Mouse (Mus musculus) lung, postnatal 25 days (tissue): ENCODE data around the gene Rgs6.
A peak's percentile ranks its signal among the peaks of the same experiment; 100 is the strongest.

Source experiments
- DNase-seq: peaks from one replicate; pipeline ENCODE4 v3.0.0; 2022; ENCODE audit warnings: low spot score

The Rgs6 gene

GRCm38 (mm10) chr12:82972661-82973060 is 384.6 kb downstream of the Rgs6 start:
- no peak for DNase-seq

GRCm38 (mm10) chr12:82973771-82974170 is 385.7 kb downstream of the Rgs6 start:
- no peak for DNase-seq

GRCm38 (mm10) chr12:82978275-82978674 is 390.2 kb downstream of the Rgs6 start:
- no peak for DNase-seq

GRCm38 (mm10) chr12:82982716-82983115 is 394.6 kb downstream of the Rgs6 start:
- no peak for DNase-seq

GRCm38 (mm10) chr12:82985300-82985699 is 397.2 kb downstream of the Rgs6 start:
- DNase-seq: no peak

GRCm38 (mm10) chr12:82987661-82988060 is 399.6 kb downstream of the Rgs6 start:
- no peak for DNase-seq

- DNase-seq: no peak
These were observed 405.8 kb downstream of the Rgs6 start for GRCm38 (mm10) chr12:82993905-82994304.

- DNase-seq: no peak
These were observed 408.7 kb downstream of the Rgs6 start for GRCm38 (mm10) chr12:82996775-82997174.

- DNase-seq: no peak
These were observed 410.7 kb downstream of the Rgs6 start for GRCm38 (mm10) chr12:82998682-82999332.

GRCm38 (mm10) chr12:82999333-83000032 is 411.4 kb downstream of the Rgs6 start:
- no peak for DNase-seq

- DNase-seq: no peak
These were observed 412.0 kb downstream of the Rgs6 start for GRCm38 (mm10) chr12:83000033-83000570.

- no peak for DNase-seq
These were observed 412.9 kb downstream of the Rgs6 start for GRCm38 (mm10) chr12:83000957-83001356.

- no peak for DNase-seq
These were observed 416.1 kb downstream of the Rgs6 start for GRCm38 (mm10) chr12:83004014-83004682.

- DNase-seq: no peak
These were observed 423.0 kb downstream of the Rgs6 start for GRCm38 (mm10) chr12:83011056-83011565.

- peak; percentile 13 for DNase-seq
These were observed 426.0 kb downstream of the Rgs6 start for GRCm38 (mm10) chr12:83013918-83014691.

- DNase-seq: no peak
These were observed 426.8 kb downstream of the Rgs6 start for GRCm38 (mm10) chr12:83014848-83015247.

GRCm38 (mm10) chr12:83015366-83015765 is 427.3 kb downstream of the Rgs6 start:
- DNase-seq: no peak

- DNase-seq: no peak
These were observed 428.4 kb downstream of the Rgs6 start for GRCm38 (mm10) chr12:83016486-83016885.

GRCm38 (mm10) chr12:83018005-83018404 is 429.9 kb downstream of the Rgs6 start:
- DNase-seq: peak; percentile 79

- no peak for DNase-seq
These were observed 438.9 kb downstream of the Rgs6 start for GRCm38 (mm10) chr12:83026985-83027384.

GRCm38 (mm10) chr12:83033171-83033835 is 445.2 kb downstream of the Rgs6 start:
- no peak for DNase-seq
